Mouse (Mus musculus) heart, embryonic 14.5 days (tissue): ENCODE measurements around the gene Gm5737. TPM values are rescaled to one million over a fixed set of nuclear protein-coding genes. Genes with fewer than 3 reads are reported as not detected.

Source experiments
- ATAC-seq: fragments of 200-750 bp; cut with Nextera tagmentation; 2 replicates; pipeline ENCODE4 v1.8.0; 2017; ENCODE audit warnings: low read depth, moderate TSS enrichment; ENCODE audit not compliant: insufficient number of reproducible peaks, insufficient read depth, low FRiP score
- H3K27ac ChIP-seq, 2 experiments: fragments of 200-500 bp in 1 of 2; fragments of 300-500 bp in 1 of 2; sonication (generic) in 1 of 2; replicated peaks in 1 of 2; 2 replicates each; pipeline ENCODE4 v1.5.1; 2012 to 2014; ENCODE audit warnings: low read depth in 2 of 2, low read length in 2 of 2, control low read depth in 1 of 2, mild to moderate bottlenecking in 1 of 2, mixed read lengths in 1 of 2; ENCODE audit not compliant: control insufficient read depth in 1 of 2, insufficient read depth in 1 of 2
- H3K27me3 ChIP-seq: fragments of 300-500 bp; sonication (generic); 2 replicates; pipeline ENCODE4 v1.6.1; 2014; ENCODE audit warnings: mild to moderate bottlenecking, low read length, control low read depth; ENCODE audit not compliant: control insufficient read depth, insufficient read depth
- H3K36me3 ChIP-seq: fragments of 300-500 bp; sonication (generic); 2 replicates; pipeline ENCODE4 v1.6.1; 2014; ENCODE audit warnings: mild to moderate bottlenecking, control low read depth, low read length, mixed read lengths; ENCODE audit not compliant: control insufficient read depth, insufficient read depth
- H3K4me1 ChIP-seq, 2 experiments: fragments of 200-500 bp in 1 of 2; fragments of 300-500 bp in 1 of 2; sonication (generic) in 1 of 2; 2 replicates each; pipeline ENCODE4 v1.6.1; 2012 to 2014; ENCODE audit warnings: low read length in 2 of 2, control low read depth in 1 of 2, mixed read lengths in 1 of 2; ENCODE audit not compliant: control insufficient read depth in 2 of 2, insufficient read depth in 2 of 2
- H3K4me2 ChIP-seq: fragments of 300-500 bp; sonication (generic); 2 replicates; pipeline ENCODE4 v1.6.1; 2014; ENCODE audit warnings: mild to moderate bottlenecking, low read length
- H3K4me3 ChIP-seq, 2 experiments: fragments of 200-500 bp in 1 of 2; fragments of 300-500 bp in 1 of 2; sonication (generic) in 1 of 2; 2 replicates each; pipeline ENCODE4 v1.5.1; 2012 to 2014; ENCODE audit warnings: low read length in 2 of 2, mild to moderate bottlenecking in 2 of 2, control low read depth in 1 of 2, low read depth in 1 of 2, moderate library complexity in 1 of 2; ENCODE audit not compliant: control insufficient read depth in 1 of 2, insufficient read depth in 1 of 2
- H3K9ac ChIP-seq: fragments of 300-500 bp; sonication (generic); 2 replicates; pipeline ENCODE4 v1.6.1; 2014; ENCODE audit warnings: mild to moderate bottlenecking, low read length
- H3K9me3 ChIP-seq: fragments of 300-500 bp; sonication (generic); 2 replicates; pipeline ENCODE4 v1.6.1; 2016; ENCODE audit warnings: low read length, control low read depth; ENCODE audit not compliant: control insufficient read depth
- WGBS: fragments of 180-500 bp; shearing (Covaris S2); extraction: QIAGEN DNeasy Blood & Tissue Kit; methylation state at CpG from one replicate; pipeline ENCODE4 v1.1.7; 2014; 5-methylcytosine and 5-hydroxymethylcytosine counted together
- polyA plus RNA-seq: library from polyadenylated mRNA; unstranded; fragments of >200 nt; fragmentation: Nextera tagmentation; extraction: Ambion mirVana; gene quantifications from 2 replicates; pipeline ENCODE4 v1.2.1, GENCODE M21; 2014

Gene Gm5737
- polyA plus RNA-seq, 1 experiment from 2014 or later = not detected

DNA sequence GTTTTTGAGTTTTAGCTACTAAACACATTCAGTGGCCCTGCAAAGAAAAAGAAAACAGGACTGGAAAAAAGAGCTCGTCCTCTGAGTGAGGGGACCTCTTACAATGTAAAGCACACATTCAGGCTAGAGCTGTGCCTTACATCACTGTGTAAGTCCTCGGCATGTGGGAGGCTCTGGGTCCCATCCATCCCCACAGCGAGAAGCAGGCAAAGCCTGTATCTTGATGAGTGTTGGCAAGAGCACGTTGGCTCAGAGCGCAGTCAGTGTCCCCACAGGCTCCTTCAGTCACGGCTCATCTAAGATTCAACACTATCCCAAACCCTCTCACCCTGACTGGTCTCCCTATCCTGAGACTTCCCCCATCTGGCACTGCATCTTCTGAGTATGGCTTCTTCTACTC, 66.1 kb downstream of the Gm5737 start:
- Histone ChIP-seq H3K36me3 (peaks cover 31% of the 10 kb centered on the region), H3K27ac (no peak overlapping the region), H3K27me3 (no peaks in the 10 kb centered on the region), H3K4me2 (no peak overlapping the region), H3K9ac (no peak overlapping the region), H3K4me1 (peaks cover 2 to 8% of the 10 kb centered on the region in 2 experiments), H3K4me3 (no peak overlapping the region), H3K9me3 (no peaks in the 10 kb centered on the region)
- WGBS = 61% methylated on average over 6 of the region's 6 CpGs
- ATAC-seq = no peak

DNA sequence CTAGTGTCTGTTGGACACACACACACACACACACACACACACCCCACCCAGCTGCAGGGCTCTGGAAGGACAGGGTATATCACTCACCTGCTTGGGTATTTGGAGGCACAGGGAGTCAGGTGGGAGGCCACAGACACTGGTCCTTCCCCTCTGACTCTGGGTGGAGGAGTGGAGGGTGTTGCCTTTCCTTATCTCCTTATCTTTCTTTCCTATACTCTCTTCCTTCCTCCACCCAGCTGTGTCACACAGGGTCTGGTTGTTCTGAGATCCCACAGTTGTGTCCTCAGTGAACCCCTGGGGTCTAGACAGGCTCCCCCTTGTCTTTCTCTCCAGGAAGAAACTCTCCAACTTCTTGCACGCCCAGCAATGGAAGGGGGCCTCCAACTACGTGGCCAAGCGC, 67.8 kb downstream of the Gm5737 start:
- H3K27me3 ChIP-seq = no peaks in the 10 kb centered on the region
- 86% methylated on average over 3 of the region's 3 CpGs for WGBS

DNA sequence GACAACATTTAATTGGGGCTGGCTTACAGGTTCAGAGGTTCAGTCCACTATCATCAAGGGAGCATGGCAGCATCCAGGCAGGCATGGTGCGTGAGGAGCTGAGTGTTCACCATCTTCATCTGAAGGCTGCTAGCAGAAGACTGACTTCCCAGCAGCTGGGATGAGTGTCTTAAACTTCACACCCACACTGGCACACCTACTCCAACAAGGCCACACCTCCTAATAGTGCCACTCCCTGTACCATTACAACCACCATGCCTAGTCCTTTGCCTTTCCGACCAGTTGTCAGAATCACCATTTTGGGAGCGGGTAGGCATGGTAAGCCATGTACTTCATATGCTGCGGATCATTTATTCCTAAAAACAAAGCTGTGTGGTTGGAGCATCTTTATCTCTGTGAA, 68.6 kb downstream of the Gm5737 start:
- no peak overlapping the region for H3K4me3 ChIP-seq
- ATAC-seq = no peak
- H3K4me2 ChIP-seq = no peak overlapping the region
- H3K9ac ChIP-seq = no peak overlapping the region
- peaks cover 53% of the 10 kb centered on the region for H3K36me3 ChIP-seq
- no peaks in the 10 kb centered on the region for H3K27me3 ChIP-seq
- WGBS = 98% methylated on average over 4 of the region's 4 CpGs
- peaks cover 0 to 2% of the 10 kb centered on the region in 2 experiments; a peak in 1 of 4 replicates for H3K4me1 ChIP-seq
- no peak overlapping the region for H3K27ac ChIP-seq
- H3K9me3 ChIP-seq = no peaks in the 10 kb centered on the region

More for the DNA sequence above, 67.8 kb downstream of the Gm5737 start:
- Histone ChIP-seq H3K4me2 (no peak overlapping the region), H3K36me3 (peaks cover 45% of the 10 kb centered on the region), H3K4me1 (peaks cover 2 to 7% of the 10 kb centered on the region in 2 experiments), H3K9me3 (no peaks in the 10 kb centered on the region), H3K4me3 (no peak overlapping the region), H3K27ac (no peak overlapping the region), H3K9ac (no peak overlapping the region)
- no peak for ATAC-seq

Other genes starting within 250 kb of the Gm5737 start
- gene Uqcrc2, start 177.2 kb upstream of the Gm5737 start, polyA plus RNA-seq = 531 and 532 TPM in 2 replicates
- gene Pdzd9, start 142.0 kb upstream of the Gm5737 start, polyA plus RNA-seq = 0.28 and 0.41 TPM in 2 replicates
- 14.5 and 14.9 TPM in 2 replicates for gene Mosmo, start 134.7 kb upstream of the Gm5737 start, polyA plus RNA-seq
- 0.86 and 0.89 TPM in 2 replicates for gene Vwa3a, start 73.0 kb upstream of the Gm5737 start, polyA plus RNA-seq
- 12.1 and 12.4 TPM in 2 replicates for gene Eef2k, start 30.5 kb downstream of the Gm5737 start, polyA plus RNA-seq
- gene Polr3e, start 105.4 kb downstream of the Gm5737 start, polyA plus RNA-seq = 8.2 and 13.4 TPM in 2 replicates
- gene Cdr2, start 169.9 kb downstream of the Gm5737 start, polyA plus RNA-seq = 12.8 and 13.8 TPM in 2 replicates
- gene Mfsd13b, start 170.1 kb downstream of the Gm5737 start, polyA plus RNA-seq = 0.22 TPM in 1 of 2 replicates, not detected in the other
- 113 TPM in 2 replicates for gene Mettl9, start 222.1 kb downstream of the Gm5737 start, polyA plus RNA-seq